Mouse (Mus musculus): ENCODE results near the gene Atp23. TPM values are rescaled to one million over a fixed set of nuclear protein-coding genes. Genes with fewer than 3 reads are reported as not detected.
"Not testable (repeated sequence)": the region's sequence is repeated elsewhere in the genome, so short reads cannot be mapped to it uniquely, and the experiment has no call there.

Atp23 gene
- polyA plus RNA-seq, 2 experiments: 14.6 to 20.4 TPM

DNA sequence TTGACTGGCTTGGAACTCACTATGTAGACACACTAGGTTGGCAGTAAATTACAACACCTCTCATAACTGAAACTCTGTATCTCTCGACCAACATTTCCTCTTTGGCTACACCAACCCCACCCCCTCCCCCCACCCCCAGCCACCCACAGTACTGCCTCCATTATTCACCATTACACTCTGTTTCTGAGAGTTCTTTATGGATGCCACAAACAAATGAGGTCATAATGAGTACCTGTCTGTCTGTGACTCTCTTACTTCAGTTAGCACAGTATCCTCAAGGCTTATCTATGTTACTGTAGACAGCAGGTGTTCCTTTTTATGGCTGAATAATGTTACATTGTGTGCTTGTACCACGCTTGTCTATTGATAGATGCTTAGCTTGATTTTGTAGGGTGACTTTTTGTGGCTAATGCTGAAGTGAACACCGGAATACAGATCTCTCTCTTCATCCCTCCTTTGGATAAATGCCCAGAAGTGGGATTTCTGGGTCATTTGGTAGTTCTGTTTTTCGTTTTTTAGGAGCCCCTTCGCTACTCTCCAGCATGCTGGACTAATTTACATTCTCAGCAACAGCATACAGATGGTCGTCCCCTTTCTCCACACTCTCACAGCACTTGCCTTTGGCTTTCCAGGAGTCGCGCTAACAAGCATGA lies 73.1 kb downstream of the Atp23 start:
- 31% methylated on average over 8 of the region's 8 CpGs for WGBS
- no peak for TF ChIP-seq POLR2A (IDR thresholded peaks at IDR 0.05; ENCODE audit: borderline replicate concordance, extremely low read depth, insufficient read depth, insufficient read length)
- Histone ChIP-seq H3K4me2 (replicated peaks; ENCODE audit: low read depth, low read length, severe bottlenecking) (no peak overlapping the region), H3K27ac (replicated peaks; ENCODE audit: low read depth, low read length) (no peak overlapping the region), H3K27me3 (ENCODE audit: control insufficient read depth, insufficient read depth, low read length) (no peaks in the 10 kb centered on the region), H3K9me3 (ENCODE audit: control insufficient read depth, low read length) (peaks cover 4% of the 10 kb centered on the region; the same call in 1 of the 2 replicates), H3K9ac (ENCODE audit: low read depth, low read length, severe bottlenecking) (no peak overlapping the region), H3K4me3 (replicated peaks; ENCODE audit: low read length) (no peak overlapping the region), H3K36me3 (ENCODE audit: control insufficient read depth, insufficient read depth, low read length) (no peaks in the 10 kb centered on the region), H3K4me1 (ENCODE audit: control insufficient read depth, insufficient read depth, low read length) (no peaks in the 10 kb centered on the region; the same call in 1 of the 2 replicates)
- ATAC-seq (ENCODE audit: low FRiP score, low read depth) (peak; percentile 67; the same call in 1 of the 2 replicates), DNase-seq (ENCODE audit: low spot score) (no peak)

- peaks cover 4% of the 10 kb centered on the region; the same call in 1 of the 2 replicates for H3K9me3 ChIP-seq (ENCODE audit: control insufficient read depth, low read length)
- no peak overlapping the region for H3K9ac ChIP-seq (ENCODE audit: low read depth, low read length, severe bottlenecking)
- 95% methylated on average over 6 of the region's 6 CpGs for WGBS
- H3K36me3 ChIP-seq (ENCODE audit: control insufficient read depth, insufficient read depth, low read length): no peaks in the 10 kb centered on the region
- H3K4me2 ChIP-seq (replicated peaks; ENCODE audit: low read depth, low read length, severe bottlenecking): no peak overlapping the region
- H3K4me1 ChIP-seq (ENCODE audit: control insufficient read depth, insufficient read depth, low read length): no peaks in the 10 kb centered on the region; the same call in 1 of the 2 replicates
- H3K4me3 ChIP-seq (replicated peaks; ENCODE audit: low read length): no peak overlapping the region
- DNase-seq (ENCODE audit: low spot score) (no peak), ATAC-seq (ENCODE audit: low FRiP score, low read depth) (no peak)
- H3K27me3 ChIP-seq (ENCODE audit: control insufficient read depth, insufficient read depth, low read length): no peaks in the 10 kb centered on the region
- H3K27ac ChIP-seq (replicated peaks; ENCODE audit: low read depth, low read length): no peak overlapping the region
- no peak for TF ChIP-seq POLR2A (IDR thresholded peaks at IDR 0.05; ENCODE audit: borderline replicate concordance, extremely low read depth, insufficient read depth, insufficient read length)
Observed at GRCm38 (mm10) chr10:126826982-126827381, 74.2 kb downstream of the Atp23 start.

DNA sequence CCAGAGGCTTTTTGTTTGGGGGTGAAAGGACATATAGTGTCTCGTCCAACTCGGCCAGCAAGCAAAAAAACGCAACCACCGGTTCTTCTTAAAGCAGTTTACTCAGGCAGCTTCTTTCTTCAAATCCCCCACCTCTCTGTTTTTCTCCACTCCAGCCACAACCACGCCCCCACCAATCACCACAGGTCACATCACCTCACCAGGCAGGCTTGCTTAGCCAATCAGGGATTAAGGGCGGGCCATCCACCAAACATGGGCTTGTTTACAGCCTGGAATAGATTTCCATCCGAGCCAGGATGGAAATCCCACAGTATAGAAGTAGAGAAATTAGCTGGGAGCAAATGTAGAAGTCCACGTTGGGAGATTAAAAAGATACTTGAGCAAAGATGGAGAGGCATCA lies 74.9 kb downstream of the Atp23 start:
- H3K4me1 ChIP-seq (ENCODE audit: control insufficient read depth, insufficient read depth, low read length); H3K4me3 ChIP-seq (replicated peaks; ENCODE audit: low read length); H3K9me3 ChIP-seq (ENCODE audit: control insufficient read depth, low read length); H3K27ac ChIP-seq (replicated peaks; ENCODE audit: low read depth, low read length); H3K9ac ChIP-seq (ENCODE audit: low read depth, low read length, severe bottlenecking); H3K27me3 ChIP-seq (ENCODE audit: control insufficient read depth, insufficient read depth, low read length); ATAC-seq (ENCODE audit: low FRiP score, low read depth); H3K36me3 ChIP-seq (ENCODE audit: control insufficient read depth, insufficient read depth, low read length); DNase-seq (ENCODE audit: low spot score); H3K4me2 ChIP-seq (replicated peaks; ENCODE audit: low read depth, low read length, severe bottlenecking): not testable (repeated sequence)
- WGBS: 83% methylated on average over 8 of the region's 8 CpGs

DNA sequence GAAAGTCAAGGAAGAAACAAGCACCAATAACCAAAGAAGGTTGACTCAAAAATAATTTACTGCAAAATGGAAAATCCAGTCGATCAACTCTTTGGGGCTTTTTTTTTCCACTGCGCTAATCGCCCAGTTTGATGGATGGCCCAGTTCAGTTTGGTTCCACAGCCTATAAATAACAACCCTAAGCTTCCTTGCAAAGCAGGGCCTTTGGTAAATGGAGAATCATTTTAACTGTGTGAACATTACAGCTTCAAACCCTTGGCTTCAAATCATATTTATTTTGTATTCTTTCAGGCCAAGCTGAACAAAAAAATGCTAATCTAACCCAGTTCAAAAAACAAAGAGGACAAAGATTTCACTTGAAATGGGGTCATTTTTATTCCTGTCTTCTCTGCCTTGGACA lies 78.7 kb downstream of the Atp23 start:
- Histone ChIP-seq H3K27ac (replicated peaks; ENCODE audit: low read depth, low read length) (no peak overlapping the region), H3K36me3 (ENCODE audit: control insufficient read depth, insufficient read depth, low read length) (no peaks in the 10 kb centered on the region), H3K4me3 (replicated peaks; ENCODE audit: low read length) (no peak overlapping the region), H3K9ac (ENCODE audit: low read depth, low read length, severe bottlenecking) (no peak overlapping the region), H3K9me3 (ENCODE audit: control insufficient read depth, low read length) (peaks cover 4% of the 10 kb centered on the region; the same call in 1 of the 2 replicates), H3K4me1 (ENCODE audit: control insufficient read depth, insufficient read depth, low read length) (no peaks in the 10 kb centered on the region), H3K4me2 (replicated peaks; ENCODE audit: low read depth, low read length, severe bottlenecking) (no peak overlapping the region), H3K27me3 (ENCODE audit: control insufficient read depth, insufficient read depth, low read length) (no peaks in the 10 kb centered on the region)
- ATAC-seq (ENCODE audit: low FRiP score, low read depth): no peak
- 67% methylated on average over 3 of the region's 3 CpGs for whole genome bisulfite sequencing
- no peak for DNase-seq (ENCODE audit: low spot score)
- TF ChIP-seq POLR2A (IDR thresholded peaks at IDR 0.05; ENCODE audit: borderline replicate concordance, extremely low read depth, insufficient read depth, insufficient read length): no peak

Other genes with a start within 250 kb of the Atp23 start
- 230 and 284 TPM in 2 replicates for gene Ctdsp2, start 77.4 kb upstream of the Atp23 start, polyA plus RNA-seq (2012; rRNA removed)
- 143 and 153 TPM in 2 replicates for gene Ctdsp2, start 77.4 kb upstream of the Atp23 start, polyA plus RNA-seq (2014; fragmentation: Nextera tagmentation; extraction: Ambion mirVana)
- gene Avil, start 99.4 kb upstream of the Atp23 start, polyA plus RNA-seq (2012; rRNA removed): 0.35 and 0.45 TPM in 2 replicates
- gene Avil, start 99.4 kb upstream of the Atp23 start, polyA plus RNA-seq (2014; fragmentation: Nextera tagmentation; extraction: Ambion mirVana): 0.22 and 0.28 TPM in 2 replicates
- 55.8 and 59.7 TPM in 2 replicates for gene Tsfm, start 129.5 kb upstream of the Atp23 start, polyA plus RNA-seq (2012; rRNA removed)
- 65.2 and 69.0 TPM in 2 replicates for gene Tsfm, start 129.5 kb upstream of the Atp23 start, polyA plus RNA-seq (2014; fragmentation: Nextera tagmentation; extraction: Ambion mirVana)
- gene Mettl1, start 140.1 kb upstream of the Atp23 start, polyA plus RNA-seq (2012; rRNA removed): 48.6 and 52.0 TPM in 2 replicates
- 59.1 and 71.3 TPM in 2 replicates for gene Mettl1, start 140.1 kb upstream of the Atp23 start, polyA plus RNA-seq (2014; fragmentation: Nextera tagmentation; extraction: Ambion mirVana)
- gene Eef1akmt3, start 140.2 kb upstream of the Atp23 start, polyA plus RNA-seq (2012; rRNA removed): 3.4 and 3.8 TPM in 2 replicates
- gene Eef1akmt3, start 140.2 kb upstream of the Atp23 start, polyA plus RNA-seq (2014; fragmentation: Nextera tagmentation; extraction: Ambion mirVana): 0.87 and 1.3 TPM in 2 replicates
- 1.1 and 1.5 TPM in 2 replicates for gene Cyp27b1, start 146.9 kb upstream of the Atp23 start, polyA plus RNA-seq (2012; rRNA removed)
- 0.19 and 0.53 TPM in 2 replicates for gene Cyp27b1, start 146.9 kb upstream of the Atp23 start, polyA plus RNA-seq (2014; fragmentation: Nextera tagmentation; extraction: Ambion mirVana)
- 8.6 and 9.8 TPM in 2 replicates for gene March9, start 158.8 kb upstream of the Atp23 start, polyA plus RNA-seq (2012; rRNA removed)
- 2.7 and 3.1 TPM in 2 replicates for gene March9, start 158.8 kb upstream of the Atp23 start, polyA plus RNA-seq (2014; fragmentation: Nextera tagmentation; extraction: Ambion mirVana)
- 1,132 and 1,227 TPM in 2 replicates for gene Cdk4, start 162.2 kb upstream of the Atp23 start, polyA plus RNA-seq (2012; rRNA removed)
- 1,659 and 1,732 TPM in 2 replicates for gene Cdk4, start 162.2 kb upstream of the Atp23 start, polyA plus RNA-seq (2014; fragmentation: Nextera tagmentation; extraction: Ambion mirVana)
- gene Tspan31, start 168.9 kb upstream of the Atp23 start, polyA plus RNA-seq (2012; rRNA removed): 124 and 164 TPM in 2 replicates
- 58.3 and 72.1 TPM in 2 replicates for gene Tspan31, start 168.9 kb upstream of the Atp23 start, polyA plus RNA-seq (2014; fragmentation: Nextera tagmentation; extraction: Ambion mirVana)
- 5.3 and 6.0 TPM in 2 replicates for gene Agap2, start 173.9 kb upstream of the Atp23 start, polyA plus RNA-seq (2012; rRNA removed)
- 0.32 and 0.57 TPM in 2 replicates for gene Agap2, start 173.9 kb upstream of the Atp23 start, polyA plus RNA-seq (2014; fragmentation: Nextera tagmentation; extraction: Ambion mirVana)
- gene Os9, start 219.8 kb upstream of the Atp23 start, polyA plus RNA-seq (2012; rRNA removed): 60.6 and 61.0 TPM in 2 replicates
- 54.7 and 57.6 TPM in 2 replicates for gene Os9, start 219.8 kb upstream of the Atp23 start, polyA plus RNA-seq (2014; fragmentation: Nextera tagmentation; extraction: Ambion mirVana)

Data from limb, embryonic 14.5 days (tissue).